Mouse (Mus musculus): Measurements from ENCODE around the gene Gpr137.

- TF ChIP-seq MAX (IDR thresholded peaks at IDR 0.05; ENCODE audit: low read depth) = no peak
- TF ChIP-seq SRF (IDR thresholded peaks at IDR 0.05; ENCODE audit: control insufficient read depth, insufficient read length, low read depth) = no peak
- no peak for TF ChIP-seq POLR2AphosphoS2 (IDR thresholded peaks at IDR 0.05; ENCODE audit: insufficient read length, low read depth)
Measured at GRCm38 (mm10) chr19:6932018-6932417, 10.3 kb downstream of the Gpr137 start.

Data from myocyte (in vitro differentiated cells).